Mouse (Mus musculus): Measurements from ENCODE around the gene Postn. TPM values are rescaled to one million over a fixed set of nuclear protein-coding genes. Genes with fewer than 3 reads are reported as not detected.

Gene Postn
- polyA plus RNA-seq, 1 experiment = 1.1 TPM

- H3K4me3 ChIP-seq (replicated peaks; ENCODE audit: insufficient read depth, low read depth, low read length) = no peak overlapping the region
- no peak for DNase-seq
- H3K27me3 ChIP-seq (ENCODE audit: control insufficient read depth, insufficient read depth, low read length) = no peaks in the 10 kb centered on the region
- no peak overlapping the region for H3K27ac ChIP-seq (ENCODE audit: insufficient read depth, low read length)
- 75% methylated on average over 6 of the region's 6 CpGs for WGBS
- TF ChIP-seq POLR2A (IDR thresholded peaks at IDR 0.05; ENCODE audit: borderline replicate concordance, insufficient read depth, low read length) (no peak), CTCF (IDR thresholded peaks at IDR 0.05; ENCODE audit: borderline replicate concordance, insufficient read depth, low read depth, low read length) (no peak)
- no peaks in the 10 kb centered on the region for H3K4me1 ChIP-seq (ENCODE audit: control insufficient read depth, insufficient read depth, low read length)
Measured at GRCm38 (mm10) chr3:54420983-54421382, 60.1 kb downstream of the Postn start.

- no peak overlapping the region for H3K4me3 ChIP-seq (replicated peaks; ENCODE audit: insufficient read depth, low read depth, low read length)
- no peak for DNase-seq
- H3K27me3 ChIP-seq (ENCODE audit: control insufficient read depth, insufficient read depth, low read length) = no peaks in the 10 kb centered on the region
- no peaks in the 10 kb centered on the region for H3K4me1 ChIP-seq (ENCODE audit: control insufficient read depth, insufficient read depth, low read length)
- TF ChIP-seq POLR2A (IDR thresholded peaks at IDR 0.05; ENCODE audit: borderline replicate concordance, insufficient read depth, low read length) (no peak), CTCF (IDR thresholded peaks at IDR 0.05; ENCODE audit: borderline replicate concordance, insufficient read depth, low read depth, low read length) (no peak)
- WGBS = 91% methylated on average over 2 of the region's 2 CpGs
- no peak overlapping the region for H3K27ac ChIP-seq (ENCODE audit: insufficient read depth, low read length)
Measured at GRCm38 (mm10) chr3:54421666-54422065, 60.8 kb downstream of the Postn start.

- WGBS = 81% methylated on average over 4 of the region's 4 CpGs
- Histone ChIP-seq H3K27ac (ENCODE audit: insufficient read depth, low read length) (no peak overlapping the region), H3K27me3 (ENCODE audit: control insufficient read depth, insufficient read depth, low read length) (no peaks in the 10 kb centered on the region), H3K4me3 (replicated peaks; ENCODE audit: insufficient read depth, low read depth, low read length) (no peak overlapping the region), H3K4me1 (ENCODE audit: control insufficient read depth, insufficient read depth, low read length) (no peaks in the 10 kb centered on the region)
- no peak for DNase-seq
- TF ChIP-seq POLR2A (IDR thresholded peaks at IDR 0.05; ENCODE audit: borderline replicate concordance, insufficient read depth, low read length) (no peak), CTCF (IDR thresholded peaks at IDR 0.05; ENCODE audit: borderline replicate concordance, insufficient read depth, low read depth, low read length) (no peak)
Measured at GRCm38 (mm10) chr3:54424146-54424545, 63.2 kb downstream of the Postn start.

GRCm38 (mm10) chr3:54431663-54432062, 70.8 kb downstream of the Postn start:
- TF ChIP-seq CTCF (IDR thresholded peaks at IDR 0.05; ENCODE audit: borderline replicate concordance, insufficient read depth, low read depth, low read length) (no peak), POLR2A (IDR thresholded peaks at IDR 0.05; ENCODE audit: borderline replicate concordance, insufficient read depth, low read length) (no peak)
- Histone ChIP-seq H3K27ac (ENCODE audit: insufficient read depth, low read length) (no peak overlapping the region), H3K27me3 (ENCODE audit: control insufficient read depth, insufficient read depth, low read length) (no peaks in the 10 kb centered on the region), H3K4me3 (replicated peaks; ENCODE audit: insufficient read depth, low read depth, low read length) (no peak overlapping the region), H3K4me1 (ENCODE audit: control insufficient read depth, insufficient read depth, low read length) (no peaks in the 10 kb centered on the region)
- DNase-seq = no peak
- WGBS = 92% methylated on average over 4 of the region's 4 CpGs

- Histone ChIP-seq H3K4me1 (ENCODE audit: control insufficient read depth, insufficient read depth, low read length) (no peaks in the 10 kb centered on the region), H3K27me3 (ENCODE audit: control insufficient read depth, insufficient read depth, low read length) (no peaks in the 10 kb centered on the region), H3K27ac (ENCODE audit: insufficient read depth, low read length) (no peak overlapping the region), H3K4me3 (replicated peaks; ENCODE audit: insufficient read depth, low read depth, low read length) (no peak overlapping the region)
- no peak for DNase-seq
- TF ChIP-seq POLR2A (IDR thresholded peaks at IDR 0.05; ENCODE audit: borderline replicate concordance, insufficient read depth, low read length) = no peak
- TF ChIP-seq CTCF (IDR thresholded peaks at IDR 0.05; ENCODE audit: borderline replicate concordance, insufficient read depth, low read depth, low read length) = no peak
- WGBS = 48% methylated on average over 6 of the region's 6 CpGs
Measured at GRCm38 (mm10) chr3:54432167-54432566, 71.3 kb downstream of the Postn start.

- TF ChIP-seq CTCF (IDR thresholded peaks at IDR 0.05; ENCODE audit: borderline replicate concordance, insufficient read depth, low read depth, low read length) = no peak
- no peak for TF ChIP-seq POLR2A (IDR thresholded peaks at IDR 0.05; ENCODE audit: borderline replicate concordance, insufficient read depth, low read length)
- H3K27ac ChIP-seq (ENCODE audit: insufficient read depth, low read length) = no peak overlapping the region
- no peaks in the 10 kb centered on the region for H3K27me3 ChIP-seq (ENCODE audit: control insufficient read depth, insufficient read depth, low read length)
- no peak for DNase-seq
- no peak overlapping the region for H3K4me3 ChIP-seq (replicated peaks; ENCODE audit: insufficient read depth, low read depth, low read length)
- no peaks in the 10 kb centered on the region for H3K4me1 ChIP-seq (ENCODE audit: control insufficient read depth, insufficient read depth, low read length)
- 63% methylated on average over 4 of the region's 4 CpGs for WGBS
Measured at GRCm38 (mm10) chr3:54432605-54433004, 71.7 kb downstream of the Postn start.

- DNase-seq = no peak
- TF ChIP-seq CTCF (IDR thresholded peaks at IDR 0.05; ENCODE audit: borderline replicate concordance, insufficient read depth, low read depth, low read length) = no peak
- TF ChIP-seq POLR2A (IDR thresholded peaks at IDR 0.05; ENCODE audit: borderline replicate concordance, insufficient read depth, low read length) = no peak
- no peak overlapping the region for H3K27ac ChIP-seq (ENCODE audit: insufficient read depth, low read length)
- H3K4me3 ChIP-seq (replicated peaks; ENCODE audit: insufficient read depth, low read depth, low read length) = no peak overlapping the region
- 85% methylated on average over 6 of the region's 6 CpGs for WGBS
- H3K27me3 ChIP-seq (ENCODE audit: control insufficient read depth, insufficient read depth, low read length) = no peaks in the 10 kb centered on the region
- H3K4me1 ChIP-seq (ENCODE audit: control insufficient read depth, insufficient read depth, low read length) = no peaks in the 10 kb centered on the region
Measured at GRCm38 (mm10) chr3:54434571-54434970, 73.7 kb downstream of the Postn start.

GRCm38 (mm10) chr3:54436373-54436964, 75.6 kb downstream of the Postn start:
- no peak overlapping the region for H3K27ac ChIP-seq (ENCODE audit: insufficient read depth, low read length)
- no peak overlapping the region for H3K4me3 ChIP-seq (replicated peaks; ENCODE audit: insufficient read depth, low read depth, low read length)
- no peaks in the 10 kb centered on the region for H3K27me3 ChIP-seq (ENCODE audit: control insufficient read depth, insufficient read depth, low read length)
- no peaks in the 10 kb centered on the region for H3K4me1 ChIP-seq (ENCODE audit: control insufficient read depth, insufficient read depth, low read length)
- TF ChIP-seq CTCF (IDR thresholded peaks at IDR 0.05; ENCODE audit: borderline replicate concordance, insufficient read depth, low read depth, low read length) (no peak), POLR2A (IDR thresholded peaks at IDR 0.05; ENCODE audit: borderline replicate concordance, insufficient read depth, low read length) (no peak)
- DNase-seq = no peak
- 81% methylated on average over 1 of the region's 1 CpGs for WGBS

Other genes with a start within 250 kb of the Postn start
- 1.8 and 1.9 TPM in 2 replicates for gene Trpc4, start 205.1 kb upstream of the Postn start, polyA plus RNA-seq (2012; rRNA removed)

Measured in cerebellum, adult 2 months (tissue).